Mouse (Mus musculus): Measurements from ENCODE around the gene T. TPM values are rescaled to one million over a fixed set of nuclear protein-coding genes. Genes with fewer than 3 reads are reported as not detected.

T gene
- polyA plus RNA-seq, 1 experiment from 2014 or later = 0.46 TPM

DNA sequence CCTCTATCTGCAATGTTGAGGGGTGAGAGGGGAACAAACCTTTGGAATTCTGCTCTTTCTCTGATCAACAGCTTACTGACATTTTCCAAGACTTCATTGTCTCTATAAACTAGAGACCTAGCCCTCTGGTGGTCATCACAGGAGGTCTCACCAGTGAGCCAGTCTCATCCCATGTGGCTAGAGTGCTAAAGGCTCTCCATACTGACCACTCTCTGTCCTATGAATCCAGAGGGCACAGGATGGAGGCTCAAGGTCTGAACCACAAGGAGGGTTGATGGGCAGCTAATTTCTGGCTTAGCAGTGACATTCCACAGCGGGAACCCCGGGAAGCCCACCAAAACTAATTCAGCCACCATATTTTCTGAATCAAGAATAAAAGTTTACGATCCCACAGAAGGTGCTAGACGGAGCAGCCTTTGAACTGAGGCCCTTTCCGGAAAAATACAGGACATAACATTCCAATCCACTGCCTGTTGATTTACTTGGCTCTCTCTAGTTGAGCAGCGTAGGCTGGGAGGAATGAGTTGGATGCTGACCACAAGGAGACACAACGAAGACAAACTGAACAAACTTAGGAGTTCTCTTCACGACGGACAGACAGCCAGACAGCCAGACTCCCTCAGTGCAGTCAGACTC is 45.4 kb downstream of the T start:
- no peak for ATAC-seq (replicated peaks)
- no peaks in the 10 kb centered on the region for H3K4me1 ChIP-seq
- no peak overlapping the region for H3K4me3 ChIP-seq
- no peaks in the 10 kb centered on the region for H3K36me3 ChIP-seq
- no peak overlapping the region for H3K4me2 ChIP-seq (replicated peaks)
- no peak overlapping the region for H3K27ac ChIP-seq (replicated peaks)
- no peaks in the 10 kb centered on the region for H3K9me3 ChIP-seq
- H3K9ac ChIP-seq (replicated peaks) = no peak overlapping the region
- 87% methylated on average over 9 of the region's 9 CpGs for WGBS
- H3K27me3 ChIP-seq = no peaks in the 10 kb centered on the region

DNA sequence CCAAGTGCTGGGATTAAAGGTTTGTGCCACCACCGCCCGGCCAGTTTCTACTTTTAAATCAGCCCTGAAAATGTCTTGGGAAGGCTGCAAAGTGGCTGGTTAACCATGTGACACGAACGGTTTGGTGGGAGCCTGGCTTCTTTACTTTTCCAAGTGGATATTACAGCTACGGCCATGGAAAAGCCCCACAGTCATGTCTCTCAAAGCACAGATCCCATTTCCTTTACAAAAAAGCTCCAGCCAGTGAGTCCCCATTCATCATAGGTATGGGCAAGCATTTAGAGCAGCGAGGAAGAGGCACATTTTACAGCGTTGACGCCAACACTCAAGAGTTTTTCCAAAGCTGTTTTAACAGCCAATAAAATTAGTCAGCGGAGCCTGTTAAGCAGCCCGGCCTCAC is 47.6 kb downstream of the T start:
- no peak overlapping the region for H3K4me2 ChIP-seq (replicated peaks)
- no peaks in the 10 kb centered on the region for H3K9me3 ChIP-seq
- H3K4me3 ChIP-seq = no peak overlapping the region
- H3K36me3 ChIP-seq = no peaks in the 10 kb centered on the region
- H3K9ac ChIP-seq (replicated peaks) = no peak overlapping the region
- WGBS = 76% methylated on average over 10 of the region's 10 CpGs
- H3K27me3 ChIP-seq = no peaks in the 10 kb centered on the region
- no peaks in the 10 kb centered on the region for H3K4me1 ChIP-seq
- no peak overlapping the region for H3K27ac ChIP-seq (replicated peaks)
- no peak for ATAC-seq (replicated peaks)

DNA sequence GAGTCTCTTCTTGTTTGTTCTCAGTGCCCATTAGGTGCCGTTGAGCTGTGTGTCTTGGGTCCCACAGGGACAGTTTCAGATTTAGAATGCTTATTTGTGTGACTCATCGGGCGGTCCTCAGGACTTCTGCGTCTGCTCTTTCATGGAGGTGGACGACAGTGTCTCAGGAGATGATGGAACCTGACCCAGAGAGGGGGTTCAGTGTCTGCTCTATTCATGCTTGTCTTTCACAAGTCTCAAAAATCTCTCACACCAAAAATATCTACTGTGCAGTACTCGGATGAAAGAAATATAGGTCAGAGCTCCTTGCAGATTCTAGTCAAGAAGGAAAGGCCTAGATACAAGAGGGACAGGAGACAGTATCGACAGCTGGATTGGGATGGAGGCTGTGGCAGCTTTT is 48.7 kb downstream of the T start:
- no peaks in the 10 kb centered on the region for H3K36me3 ChIP-seq
- no peak overlapping the region for H3K4me3 ChIP-seq
- no peaks in the 10 kb centered on the region for H3K27me3 ChIP-seq
- H3K4me2 ChIP-seq (replicated peaks) = no peak overlapping the region
- ATAC-seq (replicated peaks) = no peak
- H3K4me1 ChIP-seq = no peaks in the 10 kb centered on the region
- no peak overlapping the region for H3K27ac ChIP-seq (replicated peaks)
- H3K9me3 ChIP-seq = no peaks in the 10 kb centered on the region
- 87% methylated on average over 7 of the region's 7 CpGs for WGBS
- H3K9ac ChIP-seq (replicated peaks) = no peak overlapping the region

DNA sequence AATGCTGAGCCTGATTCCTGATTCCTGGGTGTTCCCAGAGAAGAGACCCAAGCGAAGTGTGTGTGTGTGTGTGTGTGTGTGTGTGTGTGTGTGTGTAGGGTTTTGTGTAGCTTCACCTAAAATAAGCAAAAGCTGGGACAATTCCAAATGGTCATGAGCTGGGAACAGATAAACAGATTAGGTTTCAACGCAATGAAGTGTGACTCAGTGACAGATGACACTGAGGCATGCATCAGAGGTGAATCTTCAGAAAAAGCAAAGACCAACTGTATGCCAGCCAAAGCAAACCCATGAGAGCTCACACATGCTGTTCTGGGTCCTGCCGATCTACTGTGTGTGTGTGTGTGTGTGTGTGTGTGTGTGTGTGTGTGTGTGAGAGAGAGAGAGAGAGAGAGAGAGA is 50.0 kb downstream of the T start:
- no peak for ATAC-seq (replicated peaks)
- Histone ChIP-seq H3K36me3 (no peaks in the 10 kb centered on the region), H3K9ac (replicated peaks) (no peak overlapping the region), H3K4me3 (no peak overlapping the region), H3K27ac (replicated peaks) (no peak overlapping the region), H3K4me1 (no peaks in the 10 kb centered on the region), H3K9me3 (no peaks in the 10 kb centered on the region), H3K27me3 (no peaks in the 10 kb centered on the region), H3K4me2 (replicated peaks) (no peak overlapping the region)
- WGBS = 76% methylated on average over 3 of the region's 3 CpGs

DNA sequence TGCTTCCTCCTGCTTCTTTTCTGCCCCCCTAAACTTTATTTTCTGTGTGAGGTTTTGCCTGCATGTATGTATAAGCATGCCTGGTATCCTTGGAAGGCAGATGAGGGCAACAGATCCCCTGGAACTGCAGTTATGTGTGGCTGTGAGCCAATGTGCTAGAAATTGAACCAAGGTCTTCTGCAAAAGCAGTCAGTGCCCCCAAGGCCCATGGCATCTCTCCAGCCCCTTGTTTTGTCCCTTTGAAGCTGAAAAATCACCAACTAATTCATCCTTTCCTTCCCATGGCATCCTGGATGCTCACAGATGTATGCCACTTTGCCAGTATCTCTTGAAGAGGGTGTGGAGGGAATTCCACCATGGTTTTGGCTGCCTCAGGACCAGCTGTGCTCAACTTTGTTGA is 50.9 kb downstream of the T start:
- Histone ChIP-seq H3K36me3 (no peaks in the 10 kb centered on the region), H3K4me2 (replicated peaks) (no peak overlapping the region), H3K9ac (replicated peaks) (no peak overlapping the region), H3K27ac (replicated peaks) (no peak overlapping the region), H3K9me3 (no peaks in the 10 kb centered on the region), H3K27me3 (no peaks in the 10 kb centered on the region), H3K4me3 (no peak overlapping the region), H3K4me1 (no peaks in the 10 kb centered on the region)
- ATAC-seq (replicated peaks) = no peak

DNA sequence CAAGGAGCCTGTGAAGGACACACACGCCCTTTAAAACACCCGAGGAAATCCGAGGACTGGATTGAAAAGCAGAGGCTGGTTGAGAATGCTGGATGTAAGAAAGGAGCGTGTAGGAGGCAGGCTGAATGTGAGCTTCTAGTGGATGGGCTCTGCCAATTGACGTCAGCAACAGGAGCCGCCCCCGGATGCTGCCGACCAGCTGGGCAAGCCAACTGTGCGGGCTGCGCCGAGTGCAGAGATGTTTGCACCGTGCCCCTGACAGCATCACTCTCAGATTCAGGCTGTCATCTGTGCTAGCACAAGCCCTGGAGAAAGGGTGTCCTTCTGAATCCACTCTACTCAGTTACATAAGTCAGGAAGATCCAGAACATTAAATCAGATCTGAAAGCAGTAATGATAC is 53.6 kb downstream of the T start:
- H3K27ac ChIP-seq (replicated peaks) = no peak overlapping the region
- H3K9ac ChIP-seq (replicated peaks) = no peak overlapping the region
- H3K4me1 ChIP-seq = no peaks in the 10 kb centered on the region
- no peak for ATAC-seq (replicated peaks)
- H3K36me3 ChIP-seq = no peaks in the 10 kb centered on the region
- no peaks in the 10 kb centered on the region for H3K9me3 ChIP-seq
- H3K4me2 ChIP-seq (replicated peaks) = 0 out of 2 replicates have a peak overlapping the region, but pooled peaks have one; percentile 20
- WGBS = 62% methylated on average over 12 of the region's 12 CpGs
- no peak overlapping the region for H3K4me3 ChIP-seq
- H3K27me3 ChIP-seq = no peaks in the 10 kb centered on the region

DNA sequence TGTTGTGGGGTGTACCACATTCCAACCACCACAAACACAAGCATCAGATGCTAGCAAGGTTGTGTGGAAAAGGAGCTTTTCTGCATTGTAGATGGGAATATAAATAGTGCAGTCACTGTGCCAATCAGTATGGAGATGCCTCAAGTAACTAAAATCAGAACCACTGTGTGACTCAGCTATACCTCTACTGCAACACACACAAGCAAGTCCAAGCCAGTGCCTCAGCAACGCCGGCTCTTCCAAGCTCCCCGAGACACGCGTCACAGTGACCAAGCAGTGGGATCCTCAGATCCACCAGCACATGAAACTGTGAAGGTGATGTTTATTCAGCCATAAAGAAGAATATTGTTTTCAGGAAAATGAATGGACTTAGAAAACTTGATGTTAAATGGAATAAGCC is 56.7 kb downstream of the T start:
- Histone ChIP-seq H3K4me3 (no peak overlapping the region), H3K27ac (replicated peaks) (no peak overlapping the region), H3K27me3 (no peaks in the 10 kb centered on the region), H3K9ac (replicated peaks) (no peak overlapping the region), H3K4me1 (no peaks in the 10 kb centered on the region), H3K36me3 (no peaks in the 10 kb centered on the region), H3K9me3 (no peaks in the 10 kb centered on the region), H3K4me2 (replicated peaks) (no peak overlapping the region)
- no peak for ATAC-seq (replicated peaks)
- 91% methylated on average over 5 of the region's 5 CpGs for WGBS

Other genes starting within 250 kb of the T start
- gene Ccr6, start 198.4 kb upstream of the T start, polyA plus RNA-seq (2015; fragmentation: Nextera tagmentation; extraction: Ambion mirVana) = not detected in 2 replicates
- 303 and 312 TPM in 2 replicates for gene Mpc1, start 151.5 kb upstream of the T start, polyA plus RNA-seq (2015; fragmentation: Nextera tagmentation; extraction: Ambion mirVana)
- gene Sft2d1, start 123.3 kb upstream of the T start, polyA plus RNA-seq (2015; fragmentation: Nextera tagmentation; extraction: Ambion mirVana) = 148 and 157 TPM in 2 replicates
- gene Prr18, start 97.0 kb upstream of the T start, polyA plus RNA-seq (2015; fragmentation: Nextera tagmentation; extraction: Ambion mirVana) = 11.5 and 12.8 TPM in 2 replicates
- gene T2, start 78.4 kb upstream of the T start, polyA plus RNA-seq (2015; fragmentation: Nextera tagmentation; extraction: Ambion mirVana) = 0.51 and 0.63 TPM in 2 replicates
- gene Pde10a, start 90.9 kb downstream of the T start, polyA plus RNA-seq (2015; fragmentation: Nextera tagmentation; extraction: Ambion mirVana) = 21.5 and 21.9 TPM in 2 replicates
- gene Gm17087, start 132.5 kb downstream of the T start, polyA plus RNA-seq (2015; fragmentation: Nextera tagmentation; extraction: Ambion mirVana) = not detected in 2 replicates